Mouse (Mus musculus) large intestine, adult 2 months (tissue): Measurements from ENCODE around the gene Gata2. TPM values are rescaled to one million over a fixed set of nuclear protein-coding genes. Genes with fewer than 3 reads are reported as not detected.

Source experiments
- DNase-seq: peaks from one replicate; pipeline ENCODE4 v3.0.0-alpha.2; 2012; ENCODE audit warnings: low read depth, low spot score
- WGBS: fragments of 180-500 bp; shearing (Covaris S2); methylation state at CpG from one replicate; pipeline ENCODE4 v1.1.7; 2018; 5-methylcytosine and 5-hydroxymethylcytosine counted together
- polyA plus RNA-seq: library from polyadenylated mRNA; depleted of rRNA; stranded (reverse); fragments of >200 nt; gene quantifications from 2 replicates; pipeline ENCODE4 v1.2.3, GENCODE M21; 2012

Gene Gata2
- polyA plus RNA-seq, 1 experiment = 1.7 TPM

DNA sequence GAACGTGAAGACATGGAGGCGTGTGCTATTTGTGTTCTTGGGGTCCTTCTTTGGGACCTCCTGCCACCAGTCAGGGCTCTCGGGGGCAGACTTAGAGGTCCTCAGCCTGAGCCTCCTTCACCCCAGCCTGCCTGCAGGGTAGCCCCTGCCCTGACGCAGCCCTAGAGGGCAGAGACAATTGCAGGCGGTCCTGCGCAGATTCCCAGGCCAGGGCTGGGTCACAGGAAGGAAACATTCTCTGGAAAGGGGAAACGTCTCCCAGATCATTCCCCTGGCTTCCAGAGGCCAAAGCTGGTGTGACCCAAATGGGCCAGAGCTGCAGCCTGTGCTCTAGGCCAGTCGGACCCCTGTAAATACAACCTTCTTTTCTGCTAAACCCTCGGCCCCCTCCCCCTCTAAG, 12.2 kb downstream of the Gata2 start:
- no peak for DNase-seq
- 29% methylated on average over 9 of the region's 9 CpGs for WGBS

DNA sequence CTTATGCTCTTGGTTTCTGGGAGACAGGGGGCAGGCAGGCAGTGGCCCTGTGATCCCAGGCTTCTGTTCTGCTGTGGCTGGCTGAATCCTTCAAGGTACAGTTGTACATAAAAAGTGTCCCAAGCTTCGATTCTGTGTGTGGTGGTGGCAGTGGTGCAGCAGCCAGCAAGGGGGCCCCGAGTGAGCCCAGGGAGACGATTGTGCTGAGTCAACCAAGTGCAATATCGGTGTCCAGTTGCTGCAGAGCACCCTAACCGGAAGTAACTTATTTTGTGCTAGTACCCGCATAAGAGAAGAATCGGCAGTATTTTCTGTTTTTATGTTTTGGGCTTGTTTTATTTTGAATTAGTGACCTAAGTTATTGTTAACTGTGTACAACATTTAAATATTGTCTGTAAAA, 12.9 kb downstream of the Gata2 start:
- DNase-seq = no peak
- WGBS = 51% methylated on average over 7 of the region's 7 CpGs

- WGBS = 79% methylated on average over 10 of the region's 10 CpGs
- DNase-seq = no peak
These were observed 13.8 kb downstream of the Gata2 start for GRCm38 (mm10) chr6:88207403-88208033.

GRCm38 (mm10) chr6:88208321-88208720, 14.6 kb downstream of the Gata2 start:
- WGBS = 90% methylated on average over 3 of the region's 3 CpGs

GRCm38 (mm10) chr6:88209453-88209852, 15.8 kb downstream of the Gata2 start:
- DNase-seq = no peak
- 60% methylated on average over 5 of the region's 5 CpGs for WGBS

More at GRCm38 (mm10) chr6:88208321-88208720, 14.6 kb downstream of the Gata2 start:
- no peak for DNase-seq

DNA sequence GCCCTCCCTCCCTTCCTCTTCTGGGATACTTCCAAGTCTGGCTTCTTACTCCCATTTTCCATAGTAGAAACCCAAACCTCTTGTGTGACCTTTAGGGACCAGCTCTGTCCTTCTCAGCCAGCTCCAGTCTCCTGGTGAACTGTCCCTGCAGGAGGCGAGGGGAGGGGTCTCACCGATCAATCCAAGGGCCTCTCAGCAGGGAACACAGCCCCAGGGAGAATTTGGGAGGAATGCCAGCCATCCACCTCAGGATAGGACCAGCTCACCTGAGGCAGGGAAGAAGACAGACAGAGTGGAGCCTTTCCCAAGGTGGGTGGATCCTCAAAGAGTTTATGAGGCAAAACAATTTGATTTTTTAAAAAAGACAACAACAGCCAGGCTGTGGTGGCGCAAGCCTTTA, 16.5 kb downstream of the Gata2 start:
- WGBS = 57% methylated on average over 3 of the region's 3 CpGs
- DNase-seq = no peak

DNA sequence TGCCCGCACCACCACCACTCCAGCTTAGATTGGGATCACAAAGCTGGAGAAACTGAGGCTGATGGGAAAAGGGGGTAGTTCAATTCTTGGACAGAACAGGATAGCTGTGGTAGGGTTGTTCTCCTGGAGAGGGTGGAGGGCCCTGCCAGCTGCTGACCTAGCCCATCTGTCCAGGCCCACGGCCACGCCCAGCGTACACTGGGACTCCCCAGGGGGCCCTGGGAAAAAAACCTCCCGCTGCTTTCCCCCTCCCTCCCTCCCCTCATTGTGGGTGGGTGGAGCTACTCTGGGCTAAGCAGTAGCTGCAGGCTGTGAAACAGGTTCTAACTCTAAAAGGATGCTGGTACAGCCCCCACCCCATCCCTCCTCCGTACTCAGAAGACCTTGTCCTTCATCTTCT, 22.1 kb downstream of the Gata2 start:
- WGBS = 43% methylated on average over 6 of the region's 6 CpGs
- DNase-seq = no peak

GRCm38 (mm10) chr6:88216199-88216598, 22.5 kb downstream of the Gata2 start:
- 63% methylated on average over 4 of the region's 4 CpGs for WGBS
- no peak for DNase-seq

DNA sequence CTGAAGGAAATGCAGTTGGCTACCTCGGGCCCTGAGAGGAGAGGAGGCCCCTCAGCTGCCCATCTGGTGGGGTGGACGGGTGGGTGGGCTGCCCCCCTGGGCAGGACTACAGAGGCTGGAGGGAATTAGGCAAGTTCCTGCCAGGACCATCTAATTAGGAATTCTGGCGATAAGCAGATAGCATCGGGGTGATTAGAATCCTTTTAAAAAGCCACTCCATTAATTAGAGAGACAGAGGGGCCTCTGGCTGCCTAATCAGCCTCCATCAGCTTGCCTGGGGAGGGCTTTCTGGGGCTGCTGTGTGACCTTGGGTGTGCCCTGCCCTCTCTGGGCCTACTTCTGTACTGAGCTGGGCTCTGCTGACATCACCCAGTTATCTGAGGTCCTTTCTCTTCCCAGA, 25.4 kb downstream of the Gata2 start:
- no peak for DNase-seq
- WGBS = 46% methylated on average over 4 of the region's 4 CpGs

GRCm38 (mm10) chr6:88221968-88222367, 28.3 kb downstream of the Gata2 start, which contains the start of gene Dnajb8:
Dnajb8 (plus strand) TSS chr6:88222268.
- DNase-seq = no peak
- 50% methylated on average over 10 of the region's 10 CpGs for WGBS

DNA sequence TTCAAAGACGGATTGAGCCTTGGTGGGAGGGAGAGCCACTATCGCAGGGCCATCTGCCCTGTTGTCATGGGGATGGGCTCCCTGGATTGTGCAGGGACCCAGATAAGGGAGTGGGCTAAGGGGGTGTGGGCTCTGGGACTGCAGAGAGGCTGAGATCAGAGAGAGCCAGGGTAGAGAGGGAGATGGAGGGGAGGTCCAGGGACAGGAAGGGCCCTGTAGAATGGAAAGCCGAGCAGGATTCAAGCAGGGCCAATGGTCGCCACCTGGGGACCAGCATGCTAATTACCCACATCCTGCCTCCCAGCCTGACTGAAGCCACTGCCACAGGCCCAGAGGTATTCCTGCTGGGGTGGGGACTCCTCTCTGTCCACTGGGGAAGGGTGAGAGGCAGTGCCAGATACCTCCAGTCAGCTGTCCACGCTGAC, 32.9 kb downstream of the Gata2 start:
- DNase-seq = no peak
- WGBS = 45% methylated on average over 5 of the region's 5 CpGs

DNA sequence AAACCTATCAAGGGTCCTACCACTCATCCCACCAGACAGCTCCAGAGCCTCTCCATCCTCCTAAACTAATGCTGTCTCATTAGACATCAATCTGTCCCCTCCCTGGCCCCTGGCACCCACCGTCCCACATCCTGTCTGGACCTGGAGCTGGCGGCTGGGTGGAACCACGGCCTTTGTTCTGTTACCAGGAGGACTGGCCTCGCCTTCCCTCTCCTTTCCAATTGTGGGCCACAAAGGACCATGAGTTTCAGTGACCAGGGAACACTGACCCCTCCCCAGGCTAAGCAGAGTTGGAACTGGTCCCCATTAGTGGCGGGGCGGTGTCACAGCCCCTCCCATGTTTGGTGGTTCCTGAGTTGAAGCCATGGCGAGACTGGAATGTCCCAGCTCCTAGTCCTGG, 33.8 kb downstream of the Gata2 start:
- DNase-seq = no peak
- WGBS = 36% methylated on average over 7 of the region's 7 CpGs

- WGBS = 72% methylated on average over 12 of the region's 12 CpGs
- no peak for DNase-seq
These were observed 35.5 kb downstream of the Gata2 start for GRCm38 (mm10) chr6:88229221-88229620.

DNA sequence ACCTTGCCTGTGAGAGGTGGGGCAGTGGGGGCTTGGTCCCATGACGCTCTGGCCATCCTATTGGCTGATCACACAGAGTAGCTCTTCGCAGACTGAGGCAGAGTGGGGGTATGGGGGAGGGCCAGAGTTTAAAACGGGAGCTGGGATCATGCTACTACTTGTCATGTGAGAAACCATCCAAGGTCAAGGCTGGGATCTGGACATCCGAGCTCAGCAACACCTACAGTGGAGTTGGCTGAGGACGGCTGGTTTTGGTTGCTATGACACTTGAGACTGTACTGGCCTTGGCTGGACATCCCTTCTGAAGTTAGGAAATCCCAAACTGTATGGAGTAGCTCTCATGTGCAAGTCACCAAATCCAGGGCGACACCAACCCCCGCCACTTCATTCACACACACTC, 38.1 kb downstream of the Gata2 start:
- DNase-seq = no peak
- WGBS = 76% methylated on average over 7 of the region's 7 CpGs

DNA sequence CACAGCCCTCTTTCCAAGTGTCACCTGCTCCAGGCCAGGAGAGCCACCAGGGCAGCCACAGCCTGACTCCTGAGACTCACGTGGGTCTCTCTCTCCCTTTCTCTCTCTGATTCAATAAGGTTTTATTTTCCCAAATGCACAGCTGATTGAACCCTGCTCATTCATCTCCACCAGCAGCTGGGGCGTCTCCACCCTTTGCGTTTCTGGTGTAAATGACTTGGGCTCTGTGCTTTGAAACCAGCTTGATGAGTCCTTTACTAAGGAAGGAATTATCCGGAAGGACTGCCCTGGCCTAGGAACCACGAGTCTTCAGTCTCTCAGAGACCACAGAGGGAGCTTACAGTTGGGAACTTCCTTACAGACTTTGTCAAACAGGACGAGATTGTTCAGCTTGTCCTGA, 38.5 kb downstream of the Gata2 start:
- no peak for DNase-seq
- WGBS = 55% methylated on average over 6 of the region's 6 CpGs

DNA sequence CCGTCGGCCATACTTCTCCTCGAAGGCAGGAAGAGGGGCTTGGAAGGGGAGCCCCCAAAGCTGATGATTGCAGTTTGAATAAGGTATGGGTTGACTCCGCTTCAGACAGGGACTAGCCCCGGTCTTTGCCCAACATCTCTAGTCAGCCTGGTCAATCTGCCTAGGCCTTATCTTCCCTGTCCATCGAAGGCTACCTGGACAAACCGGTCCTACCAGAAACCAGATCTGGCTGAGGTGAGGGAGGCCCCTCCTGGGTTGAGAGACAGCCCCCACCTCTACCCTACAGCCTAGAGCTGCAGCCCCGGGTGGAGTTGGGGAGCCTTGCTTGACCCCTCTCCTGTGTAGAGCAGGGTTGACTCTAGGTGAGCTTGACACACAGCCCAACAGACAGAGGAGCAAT, 40.3 kb downstream of the Gata2 start:
- DNase-seq = no peak
- 47% methylated on average over 8 of the region's 8 CpGs for WGBS

DNA sequence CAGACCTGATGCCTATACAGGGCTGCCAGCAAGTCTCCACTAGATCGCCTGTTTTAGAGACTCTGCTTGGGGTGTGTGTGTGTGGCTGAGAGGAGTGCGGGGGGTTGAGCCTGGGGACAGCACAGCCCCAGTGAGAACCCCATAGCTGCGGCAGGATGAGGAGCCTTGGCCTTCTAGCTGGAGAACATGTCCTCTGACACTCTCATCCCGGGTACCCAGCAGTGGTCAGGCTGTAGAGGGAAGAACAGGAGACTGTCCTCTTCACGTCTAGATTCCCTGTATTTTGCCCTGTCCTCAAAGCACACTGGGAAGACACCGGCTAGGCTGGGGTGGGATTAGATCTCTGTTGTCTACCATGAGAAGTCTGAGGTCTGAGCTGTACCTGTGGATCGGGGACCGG, 41.8 kb downstream of the Gata2 start:
- no peak for DNase-seq
- WGBS = 49% methylated on average over 8 of the region's 8 CpGs

GRCm38 (mm10) chr6:88235983-88236382, 42.3 kb downstream of the Gata2 start:
- 12% methylated on average over 17 of the region's 17 CpGs for WGBS
- DNase-seq = no peak

- DNase-seq = no peak
- 24% methylated on average over 7 of the region's 7 CpGs for WGBS
These were observed 42.8 kb downstream of the Gata2 start for GRCm38 (mm10) chr6:88236513-88236912.

GRCm38 (mm10) chr6:88242604-88243003, 48.9 kb downstream of the Gata2 start:
- WGBS = 4% methylated on average over 15 of the region's 15 CpGs
- DNase-seq = no peak

DNA sequence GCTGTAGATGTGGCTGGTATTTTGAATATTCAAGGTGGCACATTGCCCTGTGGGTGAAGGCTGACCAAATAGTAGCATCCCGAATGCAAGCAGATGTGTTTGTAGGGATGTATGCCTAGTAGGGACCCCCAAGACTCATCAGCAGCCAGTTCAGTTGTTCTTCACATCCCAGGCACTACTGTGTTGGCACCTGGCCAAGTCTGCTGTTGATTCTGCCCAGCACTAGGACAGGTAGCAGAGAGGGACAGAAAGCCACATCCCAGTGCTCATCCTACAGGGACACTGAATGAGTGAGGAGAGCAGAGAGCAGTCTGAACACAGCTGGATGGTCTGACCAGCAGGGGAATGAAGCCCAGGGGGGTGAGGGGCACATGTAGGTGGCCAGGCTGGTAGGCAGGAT, 55.5 kb downstream of the Gata2 start:
- no peak for DNase-seq
- 77% methylated on average over 1 of the region's 1 CpGs for WGBS

GRCm38 (mm10) chr6:88251396-88251795, 57.7 kb downstream of the Gata2 start:
- DNase-seq = no peak
- 100% methylated on average over 1 of the region's 1 CpGs for WGBS
